Mouse (Mus musculus): Measurements from ENCODE around the gene Arv1.

DNA sequence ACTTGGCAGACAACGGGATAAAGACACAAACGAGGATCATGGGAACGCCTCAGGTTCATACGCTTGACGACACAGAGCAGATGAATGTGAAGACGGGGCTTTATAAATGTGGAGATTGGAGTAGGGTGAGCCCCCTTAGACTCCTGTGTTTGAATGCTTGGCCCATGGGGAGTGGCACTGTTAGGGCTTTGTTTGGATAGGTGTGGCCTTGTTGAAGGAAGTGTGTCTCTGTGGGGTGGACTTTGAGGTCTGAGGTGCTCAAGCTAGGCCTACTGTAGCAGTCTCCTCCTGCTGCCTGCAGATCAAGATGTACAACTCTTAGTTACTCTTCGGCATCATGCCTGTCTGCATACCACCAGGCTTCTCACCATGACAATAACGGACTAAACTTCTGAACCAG lies 16.1 kb upstream of the Arv1 start:
- TF ChIP-seq CTCF (conservative IDR thresholded peaks at IDR 0.05; ENCODE audit: insufficient read depth, insufficient read length, low read depth, low read length) (no peak), POLR2A (IDR thresholded peaks at IDR 0.05; ENCODE audit: low read depth, low read length) (no peak)
